Mouse (Mus musculus): ENCODE data around the gene Slc6a4. TPM values are rescaled to one million over a fixed set of nuclear protein-coding genes. Genes with fewer than 3 reads are reported as not detected.

Gene Slc6a4
- polyA plus RNA-seq (2012; rRNA removed) (2.4 and 2.7 TPM in 2 replicates), polyA plus RNA-seq (2014; fragmentation: Nextera tagmentation; extraction: Ambion mirVana) (1.6 and 3.0 TPM in 2 replicates)

GRCm38 (mm10) chr11:76997916-76998704 lies at the start of gene Slc6a4:
TSS of gene Slc6a4 (plus strand) at chr11:76998603.
- Histone ChIP-seq H3K4me1 (replicated peaks; ENCODE audit: control insufficient read depth in 2 of 2, insufficient read depth in 2 of 2, low read length in 1 of 2) (peaks cover 0 to 3% of the 10 kb centered on the region in 2 experiments; a peak in 1 of 4 replicates), H3K27ac (no peak within 1 kb of the TSS), H3K4me3 (ENCODE audit: insufficient read depth in 1 of 2, low read depth in 2 of 2, low read length in 2 of 2) (peak within 1 kb of the TSS; percentile 43 to 45), H3K9me3 (ENCODE audit: control insufficient read depth, low read length) (no peaks in the 10 kb centered on the region), H3K9ac (replicated peaks) (no peak within 1 kb of the TSS), H3K4me2 (ENCODE audit: low read depth) (peak within 1 kb of the TSS; percentile 62), H3K36me3 (replicated peaks; ENCODE audit: control insufficient read depth, insufficient read depth, low read depth) (no peaks in the 10 kb centered on the region), H3K27me3 (ENCODE audit: control insufficient read depth, insufficient read depth, low read length) (peaks cover 45% of the 10 kb centered on the region)
- DNase-seq (ENCODE audit: low read depth in 3 of 3, low spot score in 3 of 3) (no peak), ATAC-seq (ENCODE audit: insufficient read depth) (no peak)
- under 1% methylated on average over 50 of the region's 52 CpGs for WGBS (ENCODE audit: insufficient replicate concordance)
- TF ChIP-seq EP300 (IDR thresholded peaks at IDR 0.05; ENCODE audit: low read depth) (no peak), CTCF (IDR thresholded peaks at IDR 0.05; ENCODE audit: low read depth) (no peak)

GRCm38 (mm10) chr11:76953536-76953935 lies 44.9 kb upstream of the Slc6a4 start:
- no peak overlapping the region for H3K4me3 ChIP-seq (ENCODE audit: insufficient read depth in 1 of 2, low read depth in 2 of 2, low read length in 2 of 2)
- no peaks in the 10 kb centered on the region for H3K4me1 ChIP-seq (replicated peaks; ENCODE audit: control insufficient read depth in 2 of 2, insufficient read depth in 2 of 2, low read length in 1 of 2)
- 85% methylated on average over 2 of the region's 2 CpGs for WGBS (ENCODE audit: insufficient replicate concordance)
- no peaks in the 10 kb centered on the region for H3K27me3 ChIP-seq (ENCODE audit: control insufficient read depth, insufficient read depth, low read length)
- H3K9me3 ChIP-seq (ENCODE audit: control insufficient read depth, low read length) = no peaks in the 10 kb centered on the region
- H3K4me2 ChIP-seq (ENCODE audit: low read depth) = no peak overlapping the region
- H3K9ac ChIP-seq (replicated peaks) = no peak overlapping the region
- ATAC-seq (ENCODE audit: insufficient read depth) (no peak), DNase-seq (ENCODE audit: low read depth in 3 of 3, low spot score in 3 of 3) (no peak)
- peaks cover 20% of the 10 kb centered on the region for H3K36me3 ChIP-seq (replicated peaks; ENCODE audit: control insufficient read depth, insufficient read depth, low read depth)
- no peak overlapping the region for H3K27ac ChIP-seq
- no peak for TF ChIP-seq CTCF (IDR thresholded peaks at IDR 0.05; ENCODE audit: low read depth)
- TF ChIP-seq EP300 (IDR thresholded peaks at IDR 0.05; ENCODE audit: low read depth) = no peak

GRCm38 (mm10) chr11:76965703-76966102 lies 32.7 kb upstream of the Slc6a4 start:
- Histone ChIP-seq H3K27me3 (ENCODE audit: control insufficient read depth, insufficient read depth, low read length) (no peaks in the 10 kb centered on the region), H3K4me3 (ENCODE audit: insufficient read depth in 1 of 2, low read depth in 2 of 2, low read length in 2 of 2) (no peak overlapping the region), H3K9me3 (ENCODE audit: control insufficient read depth, low read length) (no peaks in the 10 kb centered on the region), H3K4me2 (ENCODE audit: low read depth) (no peak overlapping the region), H3K36me3 (replicated peaks; ENCODE audit: control insufficient read depth, insufficient read depth, low read depth) (peaks cover 19% of the 10 kb centered on the region), H3K9ac (replicated peaks) (no peak overlapping the region), H3K27ac (no peak overlapping the region), H3K4me1 (replicated peaks; ENCODE audit: control insufficient read depth in 2 of 2, insufficient read depth in 2 of 2, low read length in 1 of 2) (no peaks in the 10 kb centered on the region)
- ATAC-seq (ENCODE audit: insufficient read depth) (no peak), DNase-seq (ENCODE audit: low read depth in 3 of 3, low spot score in 3 of 3) (no peak)
- TF ChIP-seq EP300 (IDR thresholded peaks at IDR 0.05; ENCODE audit: low read depth) (no peak), CTCF (IDR thresholded peaks at IDR 0.05; ENCODE audit: low read depth) (no peak)
- WGBS (ENCODE audit: insufficient replicate concordance) = 75% methylated on average over 3 of the region's 3 CpGs

GRCm38 (mm10) chr11:76970328-76970727 lies 28.1 kb upstream of the Slc6a4 start:
- no peak overlapping the region for H3K4me3 ChIP-seq (ENCODE audit: insufficient read depth in 1 of 2, low read depth in 2 of 2, low read length in 2 of 2)
- TF ChIP-seq EP300 (IDR thresholded peaks at IDR 0.05; ENCODE audit: low read depth) (no peak), CTCF (IDR thresholded peaks at IDR 0.05; ENCODE audit: low read depth) (no peak)
- 83% methylated on average over 2 of the region's 2 CpGs for WGBS (ENCODE audit: insufficient replicate concordance)

GRCm38 (mm10) chr11:76974680-76975319 lies 23.6 kb upstream of the Slc6a4 start:
- Histone ChIP-seq H3K9ac (replicated peaks) (no peak overlapping the region), H3K27ac (no peak overlapping the region), H3K4me2 (ENCODE audit: low read depth) (no peak overlapping the region), H3K36me3 (replicated peaks; ENCODE audit: control insufficient read depth, insufficient read depth, low read depth) (peaks cover 24% of the 10 kb centered on the region), H3K9me3 (ENCODE audit: control insufficient read depth, low read length) (no peaks in the 10 kb centered on the region), H3K27me3 (ENCODE audit: control insufficient read depth, insufficient read depth, low read length) (no peaks in the 10 kb centered on the region), H3K4me3 (ENCODE audit: insufficient read depth in 1 of 2, low read depth in 2 of 2, low read length in 2 of 2) (no peak overlapping the region), H3K4me1 (replicated peaks; ENCODE audit: control insufficient read depth in 2 of 2, insufficient read depth in 2 of 2, low read length in 1 of 2) (no peaks in the 10 kb centered on the region)
- ATAC-seq (ENCODE audit: insufficient read depth) (no peak), DNase-seq (ENCODE audit: low read depth in 3 of 3, low spot score in 3 of 3) (no peak)
- WGBS (ENCODE audit: insufficient replicate concordance) = 69% methylated on average over 7 of the region's 7 CpGs
- TF ChIP-seq EP300 (IDR thresholded peaks at IDR 0.05; ENCODE audit: low read depth) = no peak
- TF ChIP-seq CTCF (IDR thresholded peaks at IDR 0.05; ENCODE audit: low read depth) = peak; percentile 16; the same call in 1 of the 2 replicates

More at GRCm38 (mm10) chr11:76970328-76970727, 28.1 kb upstream of the Slc6a4 start:
- Histone ChIP-seq H3K9ac (replicated peaks) (no peak overlapping the region), H3K27me3 (ENCODE audit: control insufficient read depth, insufficient read depth, low read length) (no peaks in the 10 kb centered on the region), H3K9me3 (ENCODE audit: control insufficient read depth, low read length) (no peaks in the 10 kb centered on the region), H3K4me2 (ENCODE audit: low read depth) (no peak overlapping the region), H3K4me1 (replicated peaks; ENCODE audit: control insufficient read depth in 2 of 2, insufficient read depth in 2 of 2, low read length in 1 of 2) (no peaks in the 10 kb centered on the region), H3K27ac (no peak overlapping the region), H3K36me3 (replicated peaks; ENCODE audit: control insufficient read depth, insufficient read depth, low read depth) (peaks cover 29% of the 10 kb centered on the region)
- ATAC-seq (ENCODE audit: insufficient read depth) (no peak), DNase-seq (ENCODE audit: low read depth in 3 of 3, low spot score in 3 of 3) (no peak)
